Mouse (Mus musculus): ENCODE measurements at regions not wholly inside any gene's neighbourhood (a gene's known extent, or its start where the extent isn't known, plus 50 kb on each side); places are given as distances from the start of the nearest gene placed in this dataset.
"Not testable (repeated sequence)": the region's sequence is repeated elsewhere in the genome, so short reads cannot be mapped to it uniquely, and the experiment has no call there.

- not testable (repeated sequence) for DNase-seq (ENCODE audit: low spot score in 2 of 2)
Measured at GRCm38 (mm10) chr3:97509134-97509661, 87.4 kb upstream of the Olfr1402 start.

- peak; percentile 38 to 61 for DNase-seq (ENCODE audit: low spot score in 2 of 2)
Measured at GRCm38 (mm10) chr3:97507209-97507608, 85.4 kb upstream of the Olfr1402 start.

DNA sequence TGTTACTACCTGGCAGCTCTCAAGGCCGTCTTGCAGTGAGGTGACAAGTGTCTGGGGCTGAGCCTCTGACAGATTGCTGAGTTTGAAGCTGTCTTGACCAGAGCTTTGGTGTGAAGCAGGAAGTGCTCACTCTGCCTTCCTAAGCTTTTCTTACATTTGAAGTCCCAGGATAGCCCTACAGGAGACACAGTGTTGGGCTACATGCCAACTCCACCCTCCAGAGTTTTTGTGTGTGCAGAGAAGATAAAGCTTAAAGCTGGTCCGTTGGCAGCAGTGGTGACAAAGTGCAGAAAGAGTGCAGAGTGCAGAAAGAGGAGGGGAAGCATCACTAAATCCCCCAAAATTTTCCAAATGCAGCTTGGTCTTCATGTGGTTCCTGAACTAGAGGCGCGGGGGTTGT is 70.1 kb upstream of the Olfr1402 start:
- no peak for DNase-seq (ENCODE audit: low spot score in 2 of 2)

DNA sequence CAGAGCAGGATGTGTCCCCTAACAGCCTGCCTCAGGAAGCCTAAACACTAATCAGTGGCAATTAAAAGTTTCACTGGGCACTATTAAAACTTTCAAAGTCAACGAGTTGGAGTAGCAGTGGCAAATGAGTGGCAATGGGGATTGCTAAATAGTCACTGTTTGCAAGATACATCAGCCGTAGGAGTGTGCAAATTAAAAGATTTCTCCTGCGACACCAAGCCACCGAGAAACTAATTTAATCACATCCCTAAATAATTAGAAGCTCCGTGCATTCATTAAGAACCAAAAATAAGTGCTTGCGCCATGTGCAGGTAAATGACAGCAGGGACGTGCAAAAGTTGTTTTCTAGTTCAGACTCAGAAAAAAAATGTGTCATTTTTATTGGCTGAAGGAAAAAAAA is 69.4 kb upstream of the Olfr1402 start:
- DNase-seq (ENCODE audit: low spot score in 2 of 2) = no peak

- no peak for DNase-seq (ENCODE audit: low spot score in 2 of 2)
Measured at GRCm38 (mm10) chr3:97489336-97489735, 67.5 kb upstream of the Olfr1402 start.
